Mouse (Mus musculus) intestine, postnatal 0 days (tissue): ENCODE results near the gene Sec63. TPM values are rescaled to one million over a fixed set of nuclear protein-coding genes. Genes with fewer than 3 reads are reported as not detected.

Experiments used
- ATAC-seq: fragments of 200-750 bp; cut with Nextera tagmentation; 2 replicates; pipeline ENCODE4 v1.8.0; 2017; ENCODE audit warnings: mild to moderate bottlenecking, moderate TSS enrichment, moderate library complexity
- H3K27ac ChIP-seq: fragments of 300-500 bp; sonication (generic); 2 replicates; pipeline ENCODE4 v1.5.1; 2014; ENCODE audit warnings: mild to moderate bottlenecking, low read depth, low read length, moderate library complexity
- H3K27me3 ChIP-seq: fragments of 300-500 bp; sonication (generic); replicated peaks from 2 replicates; pipeline ENCODE4 v1.6.1; 2014; ENCODE audit warnings: low read length, mixed read lengths; ENCODE audit not compliant: control insufficient read depth, insufficient read depth
- H3K36me3 ChIP-seq: fragments of 300-500 bp; sonication (generic); 2 replicates; pipeline ENCODE4 v1.6.1; 2014; ENCODE audit warnings: mild to moderate bottlenecking, moderate library complexity; ENCODE audit not compliant: control insufficient read depth, insufficient read depth
- H3K4me1 ChIP-seq: fragments of 300-500 bp; sonication (generic); replicated peaks from 2 replicates; pipeline ENCODE4 v1.6.1; 2014; ENCODE audit warnings: antibody characterized with exemption, low read length, mixed read lengths; ENCODE audit not compliant: control insufficient read depth, insufficient read depth
- H3K4me2 ChIP-seq: fragments of 300-500 bp; sonication (generic); replicated peaks from 2 replicates; pipeline ENCODE4 v1.6.1; 2014; ENCODE audit warnings: low read depth, mild to moderate bottlenecking, moderate library complexity
- H3K4me3 ChIP-seq: fragments of 300-500 bp; sonication (generic); 2 replicates; pipeline ENCODE4 v1.5.1; 2014; ENCODE audit warnings: low read depth, low read length
- H3K9ac ChIP-seq: fragments of 300-500 bp; sonication (generic); 2 replicates; pipeline ENCODE4 v1.6.1; 2014; ENCODE audit warnings: mild to moderate bottlenecking, low read depth, low read length
- H3K9me3 ChIP-seq: fragments of 300-500 bp; sonication (generic); 2 replicates; pipeline ENCODE4 v1.6.1; 2016; ENCODE audit warnings: mixed run types; ENCODE audit not compliant: control insufficient read depth
- CTCF ChIP-seq: sonication (generic); IDR thresholded peaks from 2 replicates; pipeline ENCODE4 v1.5.1; 2016; ENCODE audit warnings: low read depth, mild to moderate bottlenecking, control low read depth, antibody characterized with exemption, moderate library complexity
- WGBS: fragments of 180-500 bp; shearing (Covaris S2); extraction: QIAGEN DNeasy Blood & Tissue Kit; methylation state at CpG from one replicate; pipeline ENCODE4 v1.1.7; 2014; 5-methylcytosine and 5-hydroxymethylcytosine counted together
- polyA plus RNA-seq: library from polyadenylated mRNA; unstranded; fragments of >200 nt; fragmentation: Nextera tagmentation; extraction: Ambion mirVana; gene quantifications from 2 replicates; pipeline ENCODE4 v1.2.1, GENCODE M21; 2015

The Sec63 gene
- polyA plus RNA-seq, 1 experiment from 2014 or later = 17.2 TPM

DNA sequence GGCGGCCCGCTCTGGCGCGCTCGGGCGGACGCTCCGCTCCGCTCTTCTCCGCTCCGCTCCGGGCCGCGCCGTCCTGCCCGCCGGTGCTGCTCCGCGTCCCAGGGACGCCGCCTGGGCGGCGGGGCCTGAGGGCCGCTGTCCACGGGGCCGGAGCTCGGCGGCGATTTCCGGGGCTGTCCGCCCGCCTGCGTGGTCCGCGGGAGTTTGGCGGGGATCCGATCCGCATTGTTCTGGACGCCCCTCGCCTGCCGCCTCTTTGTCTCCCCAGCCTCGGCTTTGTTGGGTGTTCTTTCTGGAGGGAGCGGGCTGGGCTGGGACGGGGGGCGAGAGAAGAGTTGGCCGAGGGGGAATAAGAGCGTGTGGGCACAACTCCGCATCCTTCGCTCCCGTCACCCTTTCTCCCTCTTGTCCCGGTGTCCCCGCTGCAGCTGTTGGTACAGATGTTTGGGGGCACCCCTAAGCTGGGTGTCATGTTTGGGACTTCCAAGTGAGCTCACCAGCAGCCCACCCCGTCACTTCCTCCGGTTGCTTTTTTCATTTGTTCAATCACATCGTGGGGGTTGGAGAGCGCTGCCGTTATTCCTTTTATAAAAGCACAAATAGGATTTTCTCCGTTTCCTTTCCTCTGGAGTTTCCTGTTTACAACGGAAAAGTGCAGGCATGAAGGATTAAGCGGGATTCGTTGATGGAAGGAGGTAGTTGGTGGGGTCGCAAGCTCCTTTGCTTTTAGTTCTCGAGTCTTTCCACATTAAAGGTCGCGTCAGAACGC, 789 bp downstream of the Sec63 start:
- peak overlapping the region; percentile 92 for H3K27ac ChIP-seq
- peak overlapping the region; percentile 96 for H3K4me3 ChIP-seq
- ATAC-seq = peak; percentile 70; the same call in 1 of the 2 replicates
- no peak for TF ChIP-seq CTCF
- peak overlapping the region; percentile 79 for H3K4me2 ChIP-seq
- peak overlapping the region; percentile 97 for H3K9ac ChIP-seq
- no peaks in the 10 kb centered on the region for H3K9me3 ChIP-seq
- no peaks in the 10 kb centered on the region for H3K27me3 ChIP-seq
- no peaks in the 10 kb centered on the region for H3K36me3 ChIP-seq
- under 1% methylated on average over 48 of the region's 66 CpGs for WGBS
- H3K4me1 ChIP-seq = 0 out of 2 replicates have a peak, but pooled peaks cover 2% of the 10 kb centered on the region

- ATAC-seq = no peak
Observed at GRCm38 (mm10) chr10:42762670-42763058, 1.4 kb downstream of the Sec63 start.

DNA sequence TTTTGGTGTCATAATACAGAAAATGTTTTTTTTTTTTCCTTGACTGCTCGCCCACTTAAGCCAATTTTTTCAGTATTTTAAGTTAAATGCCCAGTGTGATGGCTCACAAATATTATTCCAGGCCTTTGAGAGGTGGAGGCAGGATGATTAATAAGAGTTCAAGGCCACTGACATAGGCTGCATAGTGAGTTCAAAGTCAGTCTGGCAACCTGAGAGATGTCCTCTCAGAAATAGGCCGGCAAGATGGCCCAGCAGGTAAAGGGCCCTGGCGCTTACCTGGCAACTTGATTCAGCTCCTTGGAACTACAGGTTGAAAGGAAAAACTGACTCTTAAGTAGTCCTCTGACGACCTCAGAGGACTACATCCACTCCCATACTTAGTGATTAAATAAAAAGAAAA, 1.9 kb downstream of the Sec63 start:
- Histone ChIP-seq H3K9ac (peak overlapping the region; percentile 23; the same call in 1 of the 2 replicates), H3K4me3 (peak overlapping the region; percentile 96; the same call in 1 of the 2 replicates)
- no peak for TF ChIP-seq CTCF

More at GRCm38 (mm10) chr10:42762670-42763058, 1.4 kb downstream of the Sec63 start:
- H3K9ac ChIP-seq = peak overlapping the region; percentile 97
- H3K36me3 ChIP-seq = no peaks in the 10 kb centered on the region
- no peak for TF ChIP-seq CTCF
- no peaks in the 10 kb centered on the region for H3K9me3 ChIP-seq
- no peaks in the 10 kb centered on the region for H3K27me3 ChIP-seq
- under 1% methylated on average over 6 of the region's 6 CpGs for WGBS
- H3K4me3 ChIP-seq = peak overlapping the region; percentile 96
- H3K4me2 ChIP-seq = peak overlapping the region; percentile 79
- H3K4me1 ChIP-seq = 0 out of 2 replicates have a peak, but pooled peaks cover 2% of the 10 kb centered on the region
- peak overlapping the region; percentile 92; the same call in 1 of the 2 replicates for H3K27ac ChIP-seq

GRCm38 (mm10) chr10:42765344-42765743, 4.0 kb downstream of the Sec63 start:
- no peak overlapping the region for H3K27ac ChIP-seq
- H3K4me2 ChIP-seq = no peak overlapping the region
- H3K36me3 ChIP-seq = no peaks in the 10 kb centered on the region
- no peaks in the 10 kb centered on the region for H3K27me3 ChIP-seq
- H3K4me3 ChIP-seq = no peak overlapping the region
- no peak for TF ChIP-seq CTCF
- H3K9me3 ChIP-seq = no peaks in the 10 kb centered on the region
- H3K9ac ChIP-seq = no peak overlapping the region
- H3K4me1 ChIP-seq = 0 out of 2 replicates have a peak, but pooled peaks cover 2% of the 10 kb centered on the region
- no peak for ATAC-seq

More for the DNA sequence above, 1.9 kb downstream of the Sec63 start:
- H3K27ac ChIP-seq = no peak overlapping the region
- H3K9me3 ChIP-seq = no peaks in the 10 kb centered on the region
- WGBS = 34% methylated on average over 4 of the region's 4 CpGs
- H3K4me2 ChIP-seq = peak overlapping the region; percentile 79
- H3K4me1 ChIP-seq = 0 out of 2 replicates have a peak, but pooled peaks cover 2% of the 10 kb centered on the region
- ATAC-seq = no peak
- no peaks in the 10 kb centered on the region for H3K27me3 ChIP-seq
- no peaks in the 10 kb centered on the region for H3K36me3 ChIP-seq

- Histone ChIP-seq H3K27ac (no peak overlapping the region), H3K4me3 (no peak overlapping the region), H3K36me3 (no peaks in the 10 kb centered on the region), H3K4me1 (no peaks in the 10 kb centered on the region), H3K27me3 (no peaks in the 10 kb centered on the region), H3K9ac (no peak overlapping the region), H3K4me2 (no peak overlapping the region), H3K9me3 (no peaks in the 10 kb centered on the region)
- peak; percentile 33; the same call in 1 of the 2 replicates for TF ChIP-seq CTCF
- no peak for ATAC-seq
- WGBS = 76% methylated on average over 3 of the region's 3 CpGs
Observed at GRCm38 (mm10) chr10:42775450-42775849, 14.2 kb downstream of the Sec63 start.

GRCm38 (mm10) chr10:42780753-42781152, 19.5 kb downstream of the Sec63 start:
- Histone ChIP-seq H3K27me3 (no peaks in the 10 kb centered on the region), H3K9ac (no peak overlapping the region), H3K27ac (no peak overlapping the region), H3K4me1 (no peaks in the 10 kb centered on the region), H3K36me3 (peaks cover 6% of the 10 kb centered on the region; the same call in 1 of the 2 replicates), H3K4me3 (no peak overlapping the region), H3K9me3 (no peaks in the 10 kb centered on the region), H3K4me2 (no peak overlapping the region)
- no peak for ATAC-seq
- WGBS = 85% methylated on average over 2 of the region's 2 CpGs
- TF ChIP-seq CTCF = no peak
